Mouse (Mus musculus) spleen, adult 18-20 months (tissue): Measurements from ENCODE around the gene Lingo3.

Source experiments
- DNase-seq, 2 experiments: peaks; one replicate each; pipeline ENCODE4 v3.0.0; 2022; ENCODE audit warnings: mixed read lengths in 2 of 2

Gene Lingo3

DNA sequence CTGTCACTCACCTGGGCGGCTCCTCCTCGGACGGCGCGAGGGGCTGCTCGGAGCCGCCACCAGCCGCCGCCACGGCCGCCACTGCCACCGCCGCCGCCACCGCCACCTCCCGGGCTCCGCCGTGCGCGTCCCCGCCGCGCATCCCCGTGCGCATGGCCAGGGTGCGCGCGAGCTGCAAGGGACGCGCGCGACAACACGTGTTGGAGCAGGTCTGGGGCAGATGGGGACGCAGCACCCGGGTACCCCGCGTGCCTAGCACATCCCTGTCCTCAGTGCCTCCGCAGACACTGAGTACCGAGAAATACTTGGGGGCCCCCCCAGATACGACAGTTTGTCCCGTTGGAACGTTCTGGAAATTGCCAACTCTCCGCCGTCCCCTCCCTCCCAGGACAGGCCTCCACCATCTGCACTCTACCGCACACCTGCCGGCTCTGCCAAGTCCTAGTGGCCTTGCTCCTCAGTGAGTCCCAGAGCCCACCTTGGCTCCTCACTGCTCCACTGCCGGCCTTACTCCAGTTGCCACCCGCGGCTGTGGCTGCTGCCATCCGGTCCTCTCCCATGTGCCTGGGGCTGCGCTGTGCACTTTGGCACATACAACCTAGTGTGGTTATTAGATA is at the start of gene Lingo3:
Gene Lingo3, minus strand, starts transcription at position 109 of the 617 bp plus-strand sequence.
- no peak for DNase-seq

DNA sequence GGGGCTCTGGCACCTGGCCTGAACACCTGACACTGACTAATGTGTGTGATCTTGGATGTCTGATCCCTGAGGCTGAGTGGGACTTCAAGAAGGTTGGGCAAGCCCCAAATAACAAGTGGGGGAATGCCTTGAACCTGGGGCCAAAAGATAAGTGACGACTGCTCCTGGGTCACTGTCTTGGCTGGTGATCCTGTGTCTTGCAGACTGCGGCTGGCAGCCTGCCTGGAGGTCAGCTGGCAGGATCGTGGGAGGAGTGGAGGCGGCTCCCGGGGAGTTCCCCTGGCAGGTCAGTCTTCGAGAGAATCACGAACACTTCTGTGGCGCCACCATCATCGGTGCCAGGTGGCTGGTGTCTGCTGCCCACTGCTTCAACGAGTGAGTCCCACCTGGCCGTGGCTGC is 43.3 kb upstream of the Lingo3 start:
- no peak for DNase-seq

DNA sequence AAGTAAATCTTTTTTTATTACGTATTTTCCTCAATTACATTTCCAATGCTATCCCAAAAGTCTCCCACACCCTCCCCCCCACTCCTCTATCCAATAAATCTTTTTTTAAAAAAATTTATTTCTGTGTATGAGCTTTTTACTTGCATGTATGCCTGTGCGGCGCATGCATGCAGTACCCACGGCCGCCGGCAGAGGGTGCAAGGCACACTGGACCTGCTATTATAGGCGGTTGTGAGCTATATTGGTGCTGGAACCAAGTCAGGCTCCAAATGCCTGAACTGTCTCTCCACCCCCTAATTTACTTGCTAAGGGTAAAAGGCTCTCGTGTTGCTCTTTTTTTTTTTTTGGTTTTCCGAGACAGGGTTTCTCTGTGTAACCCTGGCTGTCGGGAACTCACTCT is 37.5 kb upstream of the Lingo3 start:
- DNase-seq, result peak; percentile 51 to 78

DNA sequence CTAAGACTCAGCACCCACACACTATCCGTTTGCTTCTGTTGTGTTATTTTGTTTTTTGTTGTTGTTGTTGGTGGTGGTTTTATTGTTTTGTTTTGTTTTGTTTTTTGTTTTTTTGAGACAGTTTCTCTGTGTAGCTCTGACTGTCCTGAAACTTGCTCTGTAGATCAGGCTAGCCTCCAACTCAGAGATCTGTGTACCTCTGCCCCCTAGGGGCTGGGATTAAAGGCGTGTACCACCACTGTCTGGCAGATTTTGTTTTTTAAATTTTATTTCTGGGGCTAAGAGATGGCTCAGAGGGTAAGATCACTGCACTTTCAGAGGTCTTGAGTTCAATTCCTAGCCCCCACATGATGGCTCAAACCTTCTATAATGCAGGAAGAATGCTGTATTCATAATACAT is 37.1 kb upstream of the Lingo3 start:
- DNase-seq, result no peak

DNA sequence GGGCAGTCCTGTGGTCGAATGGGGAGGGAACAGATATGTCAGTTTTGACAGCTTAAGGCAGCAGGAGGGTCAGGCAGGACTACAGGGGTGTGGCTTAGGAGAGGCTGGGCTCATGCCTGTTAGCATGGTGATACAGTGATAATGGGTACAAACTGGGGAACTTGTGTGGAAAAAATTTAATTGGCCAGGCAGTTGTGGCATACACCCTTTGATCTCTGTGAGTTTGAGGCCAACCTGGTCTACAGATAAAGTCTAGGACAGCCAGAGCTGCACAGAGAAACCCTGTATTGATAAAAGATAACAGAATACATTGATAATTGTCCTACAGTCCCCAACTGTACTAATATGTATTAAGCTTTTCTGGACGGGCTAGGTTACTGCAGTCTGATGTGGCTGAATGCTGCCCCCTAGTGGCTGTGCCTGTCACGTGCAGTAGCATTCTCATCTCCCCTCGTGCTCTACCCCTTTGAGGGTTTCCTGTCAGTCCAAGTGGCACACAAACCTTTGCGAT is 36.3 kb upstream of the Lingo3 start:
- peak; percentile 36 to 69 for DNase-seq

DNA sequence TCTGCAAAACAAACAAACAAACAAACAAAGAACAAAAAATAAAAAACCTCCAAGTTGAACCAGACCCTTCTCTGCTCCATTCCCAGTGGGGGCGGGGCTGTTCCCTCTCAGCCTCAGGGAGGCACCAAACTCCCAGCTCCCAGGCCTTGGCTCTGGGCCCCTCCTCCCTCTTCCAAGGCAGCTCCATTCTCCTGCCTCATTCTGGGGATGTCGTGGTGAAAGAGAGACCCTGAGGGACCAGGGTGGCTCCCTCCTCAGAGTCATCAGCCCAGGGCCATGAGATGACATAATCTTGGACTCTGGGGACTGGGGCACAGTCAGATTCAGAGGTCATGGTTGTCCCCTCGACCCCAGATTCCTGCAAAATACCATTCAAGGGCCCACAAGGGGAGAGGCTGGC is 32.8 kb upstream of the Lingo3 start:
- DNase-seq, result no peak

DNA sequence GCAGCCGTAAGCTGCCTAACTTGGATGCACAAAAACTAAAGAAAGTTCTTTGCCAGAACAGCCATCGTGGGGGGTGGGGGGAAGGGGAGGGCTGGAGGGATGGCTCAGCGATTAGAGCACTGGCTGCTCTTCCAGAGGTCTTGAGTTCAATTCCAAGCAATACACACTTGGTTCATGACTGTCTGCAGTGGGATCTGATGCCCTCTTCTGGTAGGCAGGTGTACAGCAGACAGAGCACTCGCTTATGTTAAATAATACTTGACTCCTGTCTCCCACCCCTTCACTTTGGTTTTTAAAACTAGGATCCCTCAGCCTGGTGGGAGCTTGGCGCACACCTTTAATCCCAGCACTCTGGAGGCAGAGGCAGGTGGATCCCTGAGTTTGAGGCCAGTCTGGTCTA is 32.2 kb upstream of the Lingo3 start:
- DNase-seq, result peak in 1 of 2 experiments; percentile 62

DNA sequence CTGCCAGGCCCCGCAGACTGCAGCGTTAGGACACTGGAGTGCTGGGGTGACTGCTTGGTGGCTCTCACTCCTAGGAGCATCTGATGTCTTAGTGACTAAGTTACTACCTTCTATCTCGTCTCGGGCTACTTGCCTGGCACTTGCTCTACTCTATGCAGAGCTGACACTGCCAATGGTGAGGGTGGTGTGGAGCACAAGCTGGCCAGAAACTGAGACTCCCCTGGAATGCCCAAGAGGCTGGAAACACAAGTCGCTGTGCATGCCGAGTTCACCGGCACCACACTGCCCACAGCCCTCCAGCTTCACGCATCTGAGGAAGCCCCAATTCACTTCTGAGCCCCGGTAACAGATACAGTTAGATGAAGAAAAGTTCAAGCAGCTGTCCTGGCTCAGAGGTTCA is 30.2 kb upstream of the Lingo3 start:
- DNase-seq, result no peak

DNA sequence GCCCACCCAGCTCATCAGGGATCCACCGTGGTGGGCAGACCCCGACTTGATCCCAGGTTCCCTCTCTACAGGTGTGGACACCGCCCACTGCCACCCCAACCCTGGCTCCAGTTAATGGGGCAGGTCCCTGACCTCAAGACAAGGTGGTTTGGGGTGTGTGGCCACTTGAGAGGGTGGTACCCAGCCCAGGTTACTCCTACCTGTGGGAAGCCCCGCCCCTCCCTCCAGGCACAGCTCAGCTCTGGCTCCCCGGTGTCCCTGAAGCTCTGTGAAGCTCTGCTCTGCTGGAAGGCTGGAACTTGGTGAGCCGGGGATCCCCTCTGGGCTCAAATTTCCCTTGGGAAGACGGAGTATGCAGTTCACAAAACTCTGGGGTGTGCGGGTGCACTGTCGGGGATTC is 27.7 kb upstream of the Lingo3 start, which contains the start of gene Tmprss9:
Gene Tmprss9, plus strand, starts transcription at position 268 of the 400 bp plus-strand sequence.
- no peak for DNase-seq

DNA sequence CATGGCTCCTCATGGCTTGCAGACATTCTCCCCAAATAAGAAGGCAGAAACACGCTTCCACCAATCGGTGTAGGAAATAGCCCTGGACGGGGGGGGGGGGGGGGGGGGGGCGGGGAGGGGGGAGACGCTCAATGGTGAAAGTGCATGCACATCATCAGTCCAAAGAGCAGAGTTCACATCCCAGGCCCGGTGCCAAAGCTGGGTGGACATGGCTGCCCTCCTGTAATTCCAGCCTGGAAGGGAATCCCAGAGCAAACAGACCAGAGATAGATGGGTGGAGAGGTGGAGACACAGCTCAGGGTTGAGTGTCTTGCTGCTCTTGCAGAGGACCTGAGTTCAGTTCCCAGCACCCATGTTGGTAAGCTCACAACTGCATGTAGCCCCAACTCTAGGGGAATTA is 27.2 kb upstream of the Lingo3 start:
- no peak for DNase-seq

DNA sequence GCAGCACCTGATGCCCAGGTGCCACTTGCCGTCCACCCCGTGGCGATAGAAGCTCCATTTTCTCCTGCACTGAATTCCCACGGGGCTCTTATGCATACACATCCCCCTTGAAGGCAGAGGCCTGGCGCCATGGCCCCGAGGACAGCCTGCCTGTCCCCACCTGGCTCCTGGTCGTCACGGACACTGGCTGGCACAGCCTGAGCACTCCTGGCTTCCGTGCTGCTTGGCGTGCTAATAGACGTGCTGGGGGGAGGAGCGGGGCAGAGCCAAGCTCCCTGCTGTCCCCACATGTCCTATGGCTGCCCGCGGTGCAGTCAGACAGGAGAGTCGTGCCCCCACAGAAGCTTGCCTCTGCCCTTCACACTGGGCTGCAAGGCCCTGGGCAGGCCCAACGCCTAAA is 20.6 kb upstream of the Lingo3 start:
- DNase-seq, result no peak

DNA sequence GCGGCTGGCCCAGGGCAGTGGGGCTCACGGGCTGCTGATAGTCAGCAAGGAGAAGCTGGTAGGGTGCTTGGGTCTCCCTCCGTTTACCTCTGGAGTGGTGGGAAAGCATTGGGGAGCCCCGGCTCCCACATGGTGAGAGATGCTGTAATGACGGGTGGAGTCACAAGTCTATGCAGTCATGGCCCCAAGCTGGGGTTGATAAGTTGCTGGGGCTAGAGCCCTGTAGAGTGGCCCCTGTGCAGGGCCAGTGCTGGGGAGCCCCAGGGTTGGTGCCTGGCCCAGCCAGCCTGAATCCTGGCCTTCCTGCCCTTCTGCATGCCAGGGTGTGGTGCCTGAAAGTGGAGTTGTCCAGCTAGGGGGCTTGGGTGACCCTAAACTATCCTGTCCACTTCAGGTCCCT is 18.5 kb upstream of the Lingo3 start:
- no peak for DNase-seq

DNA sequence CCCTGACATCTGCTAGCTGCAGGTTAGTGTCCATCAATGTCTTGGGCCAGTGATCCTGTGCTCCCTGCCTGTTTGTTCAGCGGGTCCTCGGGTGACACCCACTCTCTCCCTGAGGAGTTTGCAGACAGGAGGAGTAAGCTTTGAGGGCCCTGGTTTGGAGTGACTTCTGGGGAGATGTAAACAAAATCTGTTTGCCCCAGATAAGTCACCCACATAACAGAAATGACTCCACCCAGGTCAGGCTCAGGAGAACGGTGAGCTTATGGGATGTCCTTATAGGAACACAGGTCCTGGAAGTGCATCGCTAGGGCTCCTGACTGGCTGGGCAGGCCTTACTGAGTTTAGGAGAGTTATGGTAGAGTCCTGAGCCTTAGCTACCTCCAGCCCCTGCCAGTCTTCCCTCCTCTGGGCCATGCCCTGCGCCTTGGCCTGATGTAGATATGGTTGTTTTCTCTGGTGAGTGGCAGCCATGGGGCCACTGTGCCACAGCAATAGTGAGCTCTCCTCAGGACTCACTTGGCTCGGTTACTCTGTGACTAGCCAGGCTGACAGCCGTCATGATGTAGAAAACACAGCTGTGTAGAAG is 14.6 kb upstream of the Lingo3 start:
- no peak for DNase-seq

DNA sequence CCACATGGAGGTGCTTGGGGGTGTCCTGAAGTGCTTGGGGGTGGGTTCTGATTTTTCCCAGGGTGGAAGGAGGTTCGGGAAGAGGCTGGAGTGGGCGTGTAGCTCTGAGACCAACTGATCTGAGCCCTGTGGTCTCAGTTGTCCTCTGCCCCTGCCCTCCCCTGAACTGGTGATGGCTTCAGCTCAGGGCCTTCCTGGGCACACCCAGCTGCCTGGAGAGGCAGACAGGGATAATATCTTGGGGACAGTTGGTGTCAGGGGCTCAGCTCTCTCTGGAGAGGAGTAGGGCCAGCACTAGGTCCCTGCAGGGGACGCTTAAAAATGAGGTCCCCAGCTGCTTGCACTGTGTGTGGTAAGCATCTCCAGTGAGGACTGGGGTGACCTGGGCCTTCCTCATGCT is 14.0 kb upstream of the Lingo3 start:
- DNase-seq, result no peak

DNA sequence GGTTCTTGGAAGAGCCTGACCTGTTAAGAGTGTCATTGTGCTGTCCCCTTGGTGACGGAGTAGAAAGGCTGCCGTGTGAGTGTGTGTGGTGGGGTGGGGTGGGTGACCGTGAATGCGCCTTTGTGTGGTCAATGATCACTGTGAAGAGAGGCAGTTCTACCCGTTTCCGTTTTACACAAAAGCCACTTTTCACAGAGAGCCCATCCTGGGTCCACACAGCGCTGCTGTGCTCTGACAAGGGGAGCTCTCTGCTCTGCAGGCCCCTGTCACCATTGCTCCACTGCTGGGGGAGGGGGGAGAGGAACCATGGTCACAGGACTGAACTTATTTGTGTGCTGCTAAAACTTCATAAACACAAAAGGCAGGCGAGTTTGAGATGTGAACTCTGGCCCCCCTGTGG is 13.5 kb upstream of the Lingo3 start:
- DNase-seq, result no peak

DNA sequence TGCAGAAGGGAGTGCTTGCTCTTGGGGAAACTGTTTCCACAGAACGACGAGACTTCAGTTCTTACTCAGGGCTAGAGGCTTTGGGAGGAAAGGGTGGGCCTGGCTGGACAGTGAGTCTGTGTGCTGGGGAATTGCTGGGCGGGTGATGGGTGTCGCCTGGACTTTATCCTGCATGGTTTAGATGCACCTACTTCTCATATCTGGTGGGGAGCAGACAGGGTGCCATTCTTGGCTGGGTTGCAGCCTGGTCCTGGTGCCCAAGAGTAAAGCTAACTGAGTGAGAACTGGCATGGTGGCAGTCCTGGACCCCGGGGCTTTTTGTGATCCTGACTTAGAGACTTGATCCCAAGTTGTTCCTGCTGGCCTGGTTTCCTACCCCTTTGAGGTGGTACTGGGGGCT is 13.1 kb upstream of the Lingo3 start:
- DNase-seq, result no peak

DNA sequence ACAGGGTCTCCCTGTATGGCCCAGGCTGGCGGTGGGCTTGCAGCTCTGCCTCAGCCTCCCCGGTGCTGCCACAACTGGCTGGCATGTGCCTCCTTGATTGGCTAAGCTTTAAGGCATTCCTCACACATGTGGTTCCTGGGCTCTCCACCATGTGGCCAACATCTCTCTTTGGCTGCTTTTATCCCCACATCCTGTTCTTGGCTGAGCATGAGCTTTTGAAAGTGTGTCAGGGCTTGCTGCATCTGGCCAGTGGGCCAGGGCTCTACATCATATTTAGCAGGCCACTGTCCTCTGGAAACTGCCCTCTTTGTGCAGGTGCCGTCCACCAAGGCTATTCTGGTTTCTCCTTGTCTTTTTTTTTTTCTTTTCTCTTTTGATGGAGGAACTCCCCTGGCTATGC is 12.4 kb upstream of the Lingo3 start:
- DNase-seq, result no peak

DNA sequence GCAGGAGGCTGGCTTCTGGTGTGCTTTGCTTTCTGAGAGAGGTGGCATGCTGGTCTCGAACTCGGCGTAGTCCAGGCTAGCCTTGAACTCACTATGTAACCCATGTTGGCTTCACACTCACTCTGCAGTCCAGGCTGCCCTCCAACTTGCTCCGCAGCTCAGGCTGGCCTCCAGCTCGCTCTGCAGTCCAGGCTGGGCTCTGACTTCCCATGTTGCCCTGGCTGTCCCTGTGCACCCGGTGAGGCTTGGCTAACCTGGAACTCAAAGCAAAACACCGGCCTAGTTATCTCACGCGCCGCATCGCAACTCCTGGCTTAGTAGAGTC is 11.9 kb upstream of the Lingo3 start:
- DNase-seq, result no peak

DNA sequence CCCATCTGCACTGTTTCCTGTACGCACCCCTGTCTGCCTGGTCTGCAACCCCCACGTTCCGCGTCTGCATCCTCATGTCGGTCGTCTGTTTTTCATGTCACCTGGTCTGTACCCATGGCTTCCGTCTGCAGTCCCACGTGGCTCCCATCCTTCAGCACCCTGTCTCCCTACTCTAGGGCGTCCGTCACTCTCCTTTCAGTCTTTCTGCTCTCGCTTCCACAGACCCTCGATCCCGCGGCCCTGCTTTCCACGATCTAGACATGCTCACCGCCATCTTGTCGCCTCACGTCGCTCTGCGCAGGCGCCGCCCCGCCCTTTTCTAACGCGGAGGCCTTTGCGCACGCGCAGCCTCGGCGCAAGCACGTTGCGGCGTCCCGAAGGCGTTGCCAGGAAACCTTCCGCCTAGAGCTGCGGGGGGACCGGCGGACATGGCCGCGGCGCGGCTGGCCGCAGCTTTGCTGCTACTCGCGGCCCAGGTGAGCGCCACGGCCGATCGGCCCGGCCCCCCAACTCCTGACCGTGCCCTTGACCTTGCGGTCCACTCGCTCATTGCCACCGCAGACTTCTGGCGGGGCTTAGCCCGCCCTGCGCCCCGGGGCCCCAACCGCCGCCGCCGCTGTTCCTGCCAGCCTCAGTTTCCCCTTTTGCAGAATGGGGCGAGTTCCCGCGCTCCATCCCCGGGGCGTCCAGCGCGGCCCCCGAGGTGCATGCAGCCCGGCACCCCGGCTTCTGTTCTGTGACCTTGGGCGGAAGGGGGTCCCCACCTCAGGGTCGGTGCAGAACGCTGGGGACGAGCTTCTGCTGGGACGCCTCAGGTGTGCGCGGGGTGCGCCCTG is 11.3 kb upstream of the Lingo3 start, which contains the start of the genes Lsm7 and Sppl2b:
Gene Lsm7, minus strand, starts transcription at position 297 of the 836 bp plus-strand sequence.
Gene Sppl2b, plus strand, starts transcription at position 363 of the 836 bp plus-strand sequence.
- DNase-seq, result peak; percentile 96 to 98

DNA sequence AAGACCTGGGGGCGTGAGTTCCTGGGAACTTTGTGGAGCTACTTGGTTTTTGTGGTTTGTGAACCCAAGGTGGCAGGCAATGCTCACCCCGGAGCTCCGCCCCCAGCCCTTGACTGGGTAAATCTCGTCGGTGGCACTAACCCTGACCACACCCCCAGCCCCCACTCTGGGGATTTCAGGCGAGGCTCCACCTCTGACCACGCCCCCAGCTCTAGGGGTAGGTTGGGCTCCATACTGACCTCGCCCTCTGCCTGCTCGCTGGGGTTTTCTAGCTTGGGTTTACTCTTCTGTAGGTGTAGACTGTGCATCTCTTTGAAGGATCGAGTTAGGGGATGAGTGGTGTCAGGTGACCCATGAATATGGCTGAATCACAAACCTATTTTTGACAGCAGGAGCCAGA is 4.7 kb upstream of the Lingo3 start:
- peak; percentile 52 to 58 for DNase-seq

DNA sequence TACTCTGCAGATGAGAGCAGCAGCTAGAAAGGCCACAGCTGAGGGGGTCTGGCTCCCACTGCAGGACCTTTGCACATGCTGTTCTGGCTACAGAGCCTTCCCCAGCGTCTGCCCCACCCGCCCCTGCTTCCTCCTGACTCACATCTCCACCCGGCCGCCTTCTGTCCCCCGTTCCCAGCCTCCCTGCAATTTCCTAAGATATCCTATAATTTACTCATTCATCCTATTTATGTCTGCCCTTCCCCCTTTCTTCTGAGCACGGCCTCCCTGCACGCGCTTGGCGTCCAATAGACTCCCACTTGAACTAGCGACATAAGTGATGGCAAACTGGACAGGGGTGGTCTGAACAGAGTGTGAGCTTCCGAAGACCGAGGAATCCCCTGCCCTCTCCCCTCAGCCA is 1.9 kb upstream of the Lingo3 start:
- no peak for DNase-seq

DNA sequence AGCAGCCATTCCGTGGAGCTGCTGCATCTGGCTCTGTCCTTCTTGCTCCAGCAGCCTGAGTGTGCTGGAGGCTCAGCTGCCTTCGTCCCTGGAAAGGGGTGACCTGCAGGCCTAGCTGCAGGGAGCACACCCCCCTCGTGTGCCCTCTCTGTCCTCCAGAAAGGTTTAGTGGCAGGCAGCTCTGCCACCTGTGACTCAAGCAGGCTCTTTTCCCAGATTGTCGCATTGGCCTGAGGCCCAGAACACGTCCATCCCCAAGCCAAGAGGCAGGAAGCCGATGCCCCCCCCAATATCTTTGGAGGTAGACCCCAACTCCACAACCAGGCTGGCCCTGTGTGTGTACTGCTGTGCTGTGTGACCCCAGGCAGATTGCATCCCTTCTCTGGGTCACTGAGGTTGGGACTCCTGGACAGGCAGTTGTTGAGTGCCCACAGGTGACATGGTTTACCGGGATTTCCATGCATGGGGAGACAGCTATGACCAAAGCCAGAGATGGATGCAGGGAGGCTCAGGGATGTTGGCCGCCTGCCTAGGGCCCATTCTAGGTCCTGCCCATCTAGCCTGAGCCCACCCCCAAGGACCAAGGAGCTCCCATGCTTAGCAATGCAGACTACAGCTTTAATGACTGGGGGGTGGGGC is 1.3 kb upstream of the Lingo3 start:
- no peak for DNase-seq
